Mouse (Mus musculus): ENCODE results near the gene Itsn1. TPM values are rescaled to one million over a fixed set of nuclear protein-coding genes. Genes with fewer than 3 reads are reported as not detected.

The Itsn1 gene
- polyA plus RNA-seq, 1 experiment = 12.9 TPM

DNA sequence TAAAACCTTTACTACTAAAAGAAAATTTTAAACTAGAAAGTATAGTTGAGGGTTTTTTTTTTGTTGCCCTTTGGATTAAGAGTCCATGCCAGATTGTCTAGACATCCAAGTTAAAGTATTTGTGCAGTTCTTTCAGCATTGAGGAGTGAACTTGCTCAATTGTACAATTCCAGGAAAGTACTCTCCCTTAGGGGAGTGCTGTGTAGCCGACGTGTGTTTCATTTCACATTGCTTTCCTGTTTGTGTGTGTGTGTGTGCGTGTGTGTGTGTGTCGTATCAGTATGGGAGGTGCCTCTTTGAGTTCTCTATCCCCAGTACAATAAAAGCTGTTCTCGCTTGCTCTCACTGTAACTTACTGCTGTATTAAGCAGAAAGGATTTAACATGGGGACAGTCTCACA, 100.0 kb downstream of the Itsn1 start:
- H3K27me3 ChIP-seq (ENCODE audit: control insufficient read depth, insufficient read depth, low read length) = no peaks in the 10 kb centered on the region; the same call in 1 of the 2 replicates
- no peak overlapping the region for H3K27ac ChIP-seq (ENCODE audit: control insufficient read depth, insufficient read depth, low read length)
- WGBS = 92% methylated on average over 5 of the region's 5 CpGs
- H3K36me3 ChIP-seq (ENCODE audit: control insufficient read depth, insufficient read depth, low read length) = no peaks in the 10 kb centered on the region
- TF ChIP-seq POLR2A (IDR thresholded peaks at IDR 0.05; ENCODE audit: control insufficient read depth, extremely low read depth, insufficient read depth, low read length, poor library complexity) (no peak), CTCF (IDR thresholded peaks at IDR 0.05; ENCODE audit: borderline replicate concordance, control insufficient read depth, extremely low read depth, insufficient read depth, low read length, poor library complexity) (no peak)
- no peak for DNase-seq
- H3K4me3 ChIP-seq (ENCODE audit: control insufficient read depth, insufficient read depth, low read length) = no peak overlapping the region
- no peaks in the 10 kb centered on the region; the same call in 1 of the 2 replicates for H3K4me1 ChIP-seq (replicated peaks; ENCODE audit: control insufficient read depth, insufficient read depth, low read length)

DNA sequence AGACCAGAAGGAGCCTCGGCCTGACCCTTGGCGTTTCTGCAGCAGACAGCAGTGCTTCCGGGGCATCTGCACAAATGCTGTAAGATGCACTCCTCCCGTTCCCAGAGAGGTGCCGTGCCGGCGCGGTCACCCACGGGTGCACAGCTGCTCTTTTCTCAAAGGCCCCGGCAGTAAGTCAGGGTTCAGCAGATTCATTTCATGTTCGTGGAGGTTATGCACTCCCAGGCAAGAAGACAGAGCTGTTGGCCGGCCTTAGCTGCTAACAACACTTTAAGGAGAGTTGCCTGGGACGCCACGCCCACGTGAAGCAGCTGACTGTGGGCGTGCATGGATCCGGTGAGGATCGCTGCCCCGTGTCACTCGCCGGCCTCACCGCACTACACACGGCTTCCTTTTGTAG, 101.2 kb downstream of the Itsn1 start:
- Histone ChIP-seq H3K27me3 (ENCODE audit: control insufficient read depth, insufficient read depth, low read length) (no peaks in the 10 kb centered on the region; the same call in 1 of the 2 replicates), H3K4me1 (replicated peaks; ENCODE audit: control insufficient read depth, insufficient read depth, low read length) (no peaks in the 10 kb centered on the region; the same call in 1 of the 2 replicates), H3K27ac (ENCODE audit: control insufficient read depth, insufficient read depth, low read length) (no peak overlapping the region), H3K4me3 (ENCODE audit: control insufficient read depth, insufficient read depth, low read length) (no peak overlapping the region), H3K36me3 (ENCODE audit: control insufficient read depth, insufficient read depth, low read length) (no peaks in the 10 kb centered on the region)
- no peak for DNase-seq
- 94% methylated on average over 23 of the region's 23 CpGs for WGBS
- no peak for TF ChIP-seq POLR2A (IDR thresholded peaks at IDR 0.05; ENCODE audit: control insufficient read depth, extremely low read depth, insufficient read depth, low read length, poor library complexity)
- TF ChIP-seq CTCF (IDR thresholded peaks at IDR 0.05; ENCODE audit: borderline replicate concordance, control insufficient read depth, extremely low read depth, insufficient read depth, low read length, poor library complexity) = no peak

DNA sequence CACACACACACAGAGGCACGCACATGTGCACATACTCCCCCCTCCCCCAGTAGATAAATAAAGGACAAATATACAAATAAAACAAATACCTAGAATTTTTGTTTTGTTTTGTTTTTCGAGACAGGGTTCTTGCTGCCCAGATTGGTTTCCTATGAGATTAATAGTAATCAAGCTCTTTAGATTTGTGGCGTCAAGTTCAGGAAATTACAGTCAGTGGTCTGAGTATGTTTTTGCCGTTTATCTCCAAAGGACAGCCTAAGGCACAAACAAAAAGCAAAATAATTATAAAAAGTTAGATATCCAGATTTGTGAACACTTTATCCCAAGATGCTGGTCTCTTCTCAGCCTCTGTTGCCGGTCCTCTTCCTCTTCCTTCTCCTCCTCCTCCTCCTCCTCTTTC, 104.0 kb downstream of the Itsn1 start:
- no peaks in the 10 kb centered on the region for H3K36me3 ChIP-seq (ENCODE audit: control insufficient read depth, insufficient read depth, low read length)
- H3K27ac ChIP-seq (ENCODE audit: control insufficient read depth, insufficient read depth, low read length) = no peak overlapping the region
- WGBS = 94% methylated on average over 5 of the region's 5 CpGs
- no peaks in the 10 kb centered on the region for H3K27me3 ChIP-seq (ENCODE audit: control insufficient read depth, insufficient read depth, low read length)
- H3K4me1 ChIP-seq (replicated peaks; ENCODE audit: control insufficient read depth, insufficient read depth, low read length) = no peaks in the 10 kb centered on the region
- H3K4me3 ChIP-seq (ENCODE audit: control insufficient read depth, insufficient read depth, low read length) = no peak overlapping the region
- no peak for DNase-seq
- no peak for TF ChIP-seq CTCF (IDR thresholded peaks at IDR 0.05; ENCODE audit: borderline replicate concordance, control insufficient read depth, extremely low read depth, insufficient read depth, low read length, poor library complexity)
- no peak for TF ChIP-seq POLR2A (IDR thresholded peaks at IDR 0.05; ENCODE audit: control insufficient read depth, extremely low read depth, insufficient read depth, low read length, poor library complexity)

DNA sequence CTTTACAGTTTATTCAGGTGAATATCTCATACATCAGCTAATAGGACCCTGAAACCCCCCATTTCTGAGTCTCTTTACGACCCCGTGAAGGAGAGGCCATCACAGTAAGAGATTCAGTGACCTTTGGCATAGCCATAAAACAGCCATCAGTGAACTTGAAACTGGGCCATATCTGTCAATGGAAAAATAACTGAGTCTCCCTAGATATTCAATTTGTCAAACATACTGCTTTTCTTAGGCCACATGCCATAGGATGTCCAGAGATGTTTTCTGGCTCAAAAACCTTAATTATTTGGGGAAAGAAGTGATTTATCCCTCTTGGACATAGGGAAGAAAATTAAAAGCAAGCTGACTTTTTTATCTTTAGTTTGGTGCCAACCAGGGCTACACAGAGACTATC, 104.5 kb downstream of the Itsn1 start:
- Histone ChIP-seq H3K27ac (ENCODE audit: control insufficient read depth, insufficient read depth, low read length) (no peak overlapping the region), H3K4me3 (ENCODE audit: control insufficient read depth, insufficient read depth, low read length) (no peak overlapping the region), H3K36me3 (ENCODE audit: control insufficient read depth, insufficient read depth, low read length) (no peaks in the 10 kb centered on the region), H3K4me1 (replicated peaks; ENCODE audit: control insufficient read depth, insufficient read depth, low read length) (no peaks in the 10 kb centered on the region), H3K27me3 (ENCODE audit: control insufficient read depth, insufficient read depth, low read length) (no peaks in the 10 kb centered on the region)
- TF ChIP-seq CTCF (IDR thresholded peaks at IDR 0.05; ENCODE audit: borderline replicate concordance, control insufficient read depth, extremely low read depth, insufficient read depth, low read length, poor library complexity) (no peak), POLR2A (IDR thresholded peaks at IDR 0.05; ENCODE audit: control insufficient read depth, extremely low read depth, insufficient read depth, low read length, poor library complexity) (no peak)
- DNase-seq = no peak
- 93% methylated on average over 2 of the region's 2 CpGs for WGBS

GRCm38 (mm10) chr16:91833981-91834380, 104.9 kb downstream of the Itsn1 start:
- H3K4me3 ChIP-seq (ENCODE audit: control insufficient read depth, insufficient read depth, low read length) = no peak overlapping the region
- DNase-seq = no peak
- no peaks in the 10 kb centered on the region for H3K36me3 ChIP-seq (ENCODE audit: control insufficient read depth, insufficient read depth, low read length)
- 95% methylated on average over 1 of the region's 1 CpGs for WGBS
- no peak overlapping the region for H3K27ac ChIP-seq (ENCODE audit: control insufficient read depth, insufficient read depth, low read length)
- H3K27me3 ChIP-seq (ENCODE audit: control insufficient read depth, insufficient read depth, low read length) = no peaks in the 10 kb centered on the region
- no peaks in the 10 kb centered on the region for H3K4me1 ChIP-seq (replicated peaks; ENCODE audit: control insufficient read depth, insufficient read depth, low read length)
- TF ChIP-seq CTCF (IDR thresholded peaks at IDR 0.05; ENCODE audit: borderline replicate concordance, control insufficient read depth, extremely low read depth, insufficient read depth, low read length, poor library complexity) (no peak), POLR2A (IDR thresholded peaks at IDR 0.05; ENCODE audit: control insufficient read depth, extremely low read depth, insufficient read depth, low read length, poor library complexity) (no peak)

GRCm38 (mm10) chr16:91835790-91836189, 106.7 kb downstream of the Itsn1 start:
- no peaks in the 10 kb centered on the region for H3K4me1 ChIP-seq (replicated peaks; ENCODE audit: control insufficient read depth, insufficient read depth, low read length)
- H3K27me3 ChIP-seq (ENCODE audit: control insufficient read depth, insufficient read depth, low read length) = no peaks in the 10 kb centered on the region
- no peak overlapping the region for H3K27ac ChIP-seq (ENCODE audit: control insufficient read depth, insufficient read depth, low read length)
- no peaks in the 10 kb centered on the region for H3K36me3 ChIP-seq (ENCODE audit: control insufficient read depth, insufficient read depth, low read length)
- H3K4me3 ChIP-seq (ENCODE audit: control insufficient read depth, insufficient read depth, low read length) = no peak overlapping the region
- no peak for TF ChIP-seq CTCF (IDR thresholded peaks at IDR 0.05; ENCODE audit: borderline replicate concordance, control insufficient read depth, extremely low read depth, insufficient read depth, low read length, poor library complexity)
- TF ChIP-seq POLR2A (IDR thresholded peaks at IDR 0.05; ENCODE audit: control insufficient read depth, extremely low read depth, insufficient read depth, low read length, poor library complexity) = no peak
- DNase-seq = no peak
- 96% methylated on average over 6 of the region's 6 CpGs for WGBS
